Mouse (Mus musculus): ENCODE measurements around the gene Vars.

The Vars gene

DNA sequence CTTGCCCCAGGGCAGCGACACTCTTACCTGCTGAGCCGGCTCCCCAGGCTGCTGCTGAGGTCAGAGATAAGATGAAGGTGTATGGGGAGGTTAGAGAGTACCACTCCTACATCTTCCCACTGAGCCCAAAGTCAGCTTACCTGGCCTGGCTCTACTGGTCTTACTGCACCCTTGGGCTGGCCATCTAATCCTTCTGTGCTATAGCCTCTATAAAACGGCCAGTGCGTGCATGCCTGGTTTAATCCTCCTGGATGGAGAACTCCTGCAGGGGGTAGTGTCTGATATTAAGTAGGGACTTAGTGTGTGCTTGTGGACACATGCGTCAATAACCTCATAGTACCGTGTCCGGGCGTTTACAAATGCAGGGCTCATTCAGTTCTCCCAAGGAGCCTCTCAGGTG, 19.8 kb downstream of the Vars start:
- Histone ChIP-seq H3K9me3 (ENCODE audit: low read length) (no peaks in the 10 kb centered on the region), H3K4me3 (replicated peaks; ENCODE audit: low read length) (no peak overlapping the region), H3K4me1 (replicated peaks; ENCODE audit: low read depth, low read length) (peaks cover 77% of the 10 kb centered on the region), H3K36me3 (ENCODE audit: insufficient read depth, low read length) (peaks cover 24% of the 10 kb centered on the region), H3K27me3 (ENCODE audit: insufficient read depth, low read length) (peaks cover 19% of the 10 kb centered on the region)
- TF ChIP-seq POU5F1 (IDR thresholded peaks at IDR 0.05; ENCODE audit: borderline replicate concordance, low read length), result no peak
- TF ChIP-seq NANOG (IDR thresholded peaks at IDR 0.05; ENCODE audit: borderline replicate concordance, low read length), result no peak
- TF ChIP-seq CTCF (conservative IDR thresholded peaks at IDR 0.05; ENCODE audit: low read length), result no peak

DNA sequence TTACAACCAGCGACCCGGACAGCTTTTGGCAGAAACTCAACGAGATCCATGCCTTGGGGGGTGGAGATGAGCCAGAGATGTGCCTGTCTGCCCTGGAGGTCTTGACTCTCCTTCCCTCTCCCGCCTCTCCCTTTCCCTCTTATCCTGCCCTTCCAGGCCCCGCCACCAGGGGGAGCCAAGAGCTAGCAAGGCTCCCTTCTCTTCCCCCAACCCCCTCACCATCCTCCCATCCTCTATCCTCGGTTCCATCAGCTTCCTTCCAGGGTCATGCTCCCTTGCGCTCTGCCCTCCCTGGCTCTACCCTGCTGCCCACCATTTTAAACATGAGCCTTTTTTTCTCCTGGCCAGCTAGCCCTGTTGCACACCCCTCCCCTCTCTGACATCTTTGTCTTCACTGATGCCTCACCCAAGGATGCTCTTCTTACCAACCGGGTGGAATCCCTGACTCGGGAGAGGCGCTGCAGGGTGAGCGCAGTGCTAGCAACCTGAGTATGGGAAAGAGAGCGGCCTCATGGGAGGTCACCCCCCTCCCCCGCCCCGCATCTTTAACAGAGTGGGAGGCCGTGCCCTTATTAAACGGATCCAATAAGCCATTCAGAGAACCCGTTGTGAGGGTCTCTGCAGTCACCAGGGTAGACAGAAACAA, 20.5 kb downstream of the Vars start:
- peak; percentile 93 for TF ChIP-seq CTCF (conservative IDR thresholded peaks at IDR 0.05; ENCODE audit: low read length)
- no peak for TF ChIP-seq POU5F1 (IDR thresholded peaks at IDR 0.05; ENCODE audit: borderline replicate concordance, low read length)

GRCm38 (mm10) chr17:35021842-35022477, 21.2 kb downstream of the Vars start:
- Histone ChIP-seq H3K4me1 (replicated peaks; ENCODE audit: low read depth, low read length) (peaks cover 75% of the 10 kb centered on the region), H3K36me3 (ENCODE audit: insufficient read depth, low read length) (peaks cover 9% of the 10 kb centered on the region), H3K4me3 (replicated peaks; ENCODE audit: low read length) (peak overlapping the region; percentile 26; the same call in 1 of the 2 replicates), H3K9me3 (ENCODE audit: low read length) (no peaks in the 10 kb centered on the region), H3K27me3 (ENCODE audit: insufficient read depth, low read length) (peaks cover 22% of the 10 kb centered on the region)
- TF ChIP-seq CTCF (conservative IDR thresholded peaks at IDR 0.05; ENCODE audit: low read length) (no peak), NANOG (IDR thresholded peaks at IDR 0.05; ENCODE audit: borderline replicate concordance, low read length) (no peak), POU5F1 (IDR thresholded peaks at IDR 0.05; ENCODE audit: borderline replicate concordance, low read length) (no peak)

More for the DNA sequence above, 20.5 kb downstream of the Vars start:
- H3K4me3 ChIP-seq (replicated peaks; ENCODE audit: low read length), result peak overlapping the region; percentile 26; the same call in 1 of the 2 replicates
- peaks cover 16% of the 10 kb centered on the region for H3K36me3 ChIP-seq (ENCODE audit: insufficient read depth, low read length)
- H3K4me1 ChIP-seq (replicated peaks; ENCODE audit: low read depth, low read length), result peaks cover 77% of the 10 kb centered on the region
- H3K27me3 ChIP-seq (ENCODE audit: insufficient read depth, low read length), result peaks cover 22% of the 10 kb centered on the region
- H3K9me3 ChIP-seq (ENCODE audit: low read length), result no peaks in the 10 kb centered on the region

DNA sequence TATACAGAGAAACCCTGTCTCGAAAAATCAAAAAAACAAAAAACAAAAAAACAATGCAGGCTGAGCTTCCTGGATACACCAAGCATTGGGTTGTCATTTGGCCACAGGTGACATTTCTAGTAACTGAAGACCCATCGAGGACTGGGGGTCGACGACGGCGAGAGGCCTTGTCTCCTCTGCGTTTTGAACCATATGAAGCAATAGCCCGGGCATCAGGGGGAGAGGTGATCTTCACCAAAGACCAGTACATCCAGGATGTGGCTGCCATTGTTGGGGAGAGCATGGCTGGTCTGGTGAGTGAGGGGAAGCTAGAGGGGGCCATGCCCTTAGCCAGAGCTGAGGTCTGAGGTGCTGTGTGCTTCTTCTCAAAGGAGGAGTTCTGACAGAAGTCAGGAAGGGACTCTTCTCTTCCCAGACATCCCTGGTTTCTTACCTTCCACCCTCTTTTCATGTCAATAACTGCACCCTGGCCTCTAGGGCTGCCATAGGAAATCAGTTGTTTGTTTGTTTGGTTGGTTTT, 21.8 kb downstream of the Vars start:
- H3K36me3 ChIP-seq (ENCODE audit: insufficient read depth, low read length), result peaks cover 3% of the 10 kb centered on the region; the same call in 1 of the 2 replicates
- H3K4me3 ChIP-seq (replicated peaks; ENCODE audit: low read length), result no peak overlapping the region
- H3K27me3 ChIP-seq (ENCODE audit: insufficient read depth, low read length), result peaks cover 22% of the 10 kb centered on the region
- H3K4me1 ChIP-seq (replicated peaks; ENCODE audit: low read depth, low read length), result peaks cover 75% of the 10 kb centered on the region
- TF ChIP-seq POU5F1 (IDR thresholded peaks at IDR 0.05; ENCODE audit: borderline replicate concordance, low read length), result no peak
- H3K9me3 ChIP-seq (ENCODE audit: low read length), result no peaks in the 10 kb centered on the region

GRCm38 (mm10) chr17:35023221-35023620, 22.4 kb downstream of the Vars start:
- Histone ChIP-seq H3K4me1 (replicated peaks; ENCODE audit: low read depth, low read length) (peaks cover 75% of the 10 kb centered on the region), H3K4me3 (replicated peaks; ENCODE audit: low read length) (no peak overlapping the region), H3K9me3 (ENCODE audit: low read length) (no peaks in the 10 kb centered on the region), H3K36me3 (ENCODE audit: insufficient read depth, low read length) (no peaks in the 10 kb centered on the region), H3K27me3 (ENCODE audit: insufficient read depth, low read length) (peaks cover 22% of the 10 kb centered on the region)
- TF ChIP-seq POU5F1 (IDR thresholded peaks at IDR 0.05; ENCODE audit: borderline replicate concordance, low read length), result no peak
- TF ChIP-seq CTCF (conservative IDR thresholded peaks at IDR 0.05; ENCODE audit: low read length), result no peak
- no peak for TF ChIP-seq NANOG (IDR thresholded peaks at IDR 0.05; ENCODE audit: borderline replicate concordance, low read length)

GRCm38 (mm10) chr17:35023756-35024155, 23.0 kb downstream of the Vars start:
- Histone ChIP-seq H3K4me1 (replicated peaks; ENCODE audit: low read depth, low read length) (peaks cover 75% of the 10 kb centered on the region), H3K9me3 (ENCODE audit: low read length) (no peaks in the 10 kb centered on the region), H3K4me3 (replicated peaks; ENCODE audit: low read length) (no peak overlapping the region), H3K36me3 (ENCODE audit: insufficient read depth, low read length) (no peaks in the 10 kb centered on the region), H3K27me3 (ENCODE audit: insufficient read depth, low read length) (peaks cover 22% of the 10 kb centered on the region)
- TF ChIP-seq POU5F1 (IDR thresholded peaks at IDR 0.05; ENCODE audit: borderline replicate concordance, low read length), result no peak
- no peak for TF ChIP-seq CTCF (conservative IDR thresholded peaks at IDR 0.05; ENCODE audit: low read length)
- TF ChIP-seq NANOG (IDR thresholded peaks at IDR 0.05; ENCODE audit: borderline replicate concordance, low read length), result no peak

- no peak overlapping the region for H3K4me3 ChIP-seq (replicated peaks; ENCODE audit: low read length)
- no peaks in the 10 kb centered on the region for H3K9me3 ChIP-seq (ENCODE audit: low read length)
- H3K27me3 ChIP-seq (ENCODE audit: insufficient read depth, low read length), result peaks cover 22% of the 10 kb centered on the region
- peaks cover 77% of the 10 kb centered on the region for H3K4me1 ChIP-seq (replicated peaks; ENCODE audit: low read depth, low read length)
- H3K36me3 ChIP-seq (ENCODE audit: insufficient read depth, low read length), result no peaks in the 10 kb centered on the region
- TF ChIP-seq POU5F1 (IDR thresholded peaks at IDR 0.05; ENCODE audit: borderline replicate concordance, low read length), result no peak
- TF ChIP-seq CTCF (conservative IDR thresholded peaks at IDR 0.05; ENCODE audit: low read length), result no peak
Measured at GRCm38 (mm10) chr17:35024261-35024660, 23.5 kb downstream of the Vars start.

GRCm38 (mm10) chr17:35024691-35025488, 24.1 kb downstream of the Vars start:
- H3K4me1 ChIP-seq (replicated peaks; ENCODE audit: low read depth, low read length), result peaks cover 75% of the 10 kb centered on the region
- H3K36me3 ChIP-seq (ENCODE audit: insufficient read depth, low read length), result no peaks in the 10 kb centered on the region
- H3K27me3 ChIP-seq (ENCODE audit: insufficient read depth, low read length), result peaks cover 23% of the 10 kb centered on the region
- no peaks in the 10 kb centered on the region for H3K9me3 ChIP-seq (ENCODE audit: low read length)
- TF ChIP-seq NANOG (IDR thresholded peaks at IDR 0.05; ENCODE audit: borderline replicate concordance, low read length), result no peak
- TF ChIP-seq CTCF (conservative IDR thresholded peaks at IDR 0.05; ENCODE audit: low read length), result no peak
- TF ChIP-seq POU5F1 (IDR thresholded peaks at IDR 0.05; ENCODE audit: borderline replicate concordance, low read length), result no peak
- H3K4me3 ChIP-seq (replicated peaks; ENCODE audit: low read length), result no peak overlapping the region
